Mouse (Mus musculus) spleen, adult 2 months (tissue): ENCODE results near the gene Slc16a12.

Source experiments
- CTCF ChIP-seq: fragments of 200-500 bp; IDR thresholded peaks from 2 replicates; pipeline ENCODE4 v1.5.1; 2011; ENCODE audit warnings: mild to moderate bottlenecking, inconsistent platforms; ENCODE audit not compliant: insufficient read depth, insufficient read length, insufficient replicate concordance; ENCODE audit errors: extremely low read depth
- POLR2A ChIP-seq: fragments of 200-500 bp; IDR thresholded peaks from 2 replicates; pipeline ENCODE4 v1.6.1; 2011; ENCODE audit warnings: low read depth, low read length, inconsistent platforms

DNA sequence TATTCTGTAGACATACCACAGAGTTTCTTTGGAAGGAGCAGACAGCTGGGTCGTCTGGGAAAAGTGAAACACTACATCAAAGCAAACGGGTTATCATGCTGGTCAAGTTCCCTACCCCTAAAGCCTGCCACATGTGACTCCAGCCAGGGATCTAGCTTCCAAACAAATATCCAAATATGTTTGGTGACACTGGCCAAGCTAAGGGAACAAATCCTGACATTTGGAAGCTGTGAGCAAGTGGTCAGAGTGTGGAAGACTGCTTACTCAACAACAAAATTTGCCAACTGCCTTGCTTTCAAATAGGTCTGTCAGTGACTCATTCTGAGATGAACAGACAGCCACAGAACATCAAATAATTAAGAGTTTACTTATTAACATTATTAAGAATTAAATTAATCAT is 28.6 kb downstream of the Slc16a12 start:
- no peak for TF ChIP-seq CTCF
- no peak for TF ChIP-seq POLR2A
